Mouse (Mus musculus) myocyte (in vitro differentiated cells): Measurements from ENCODE around the gene Braf. TPM values are rescaled to one million over a fixed set of nuclear protein-coding genes. Genes with fewer than 3 reads are reported as not detected.
"Not testable (repeated sequence)": the region's sequence is repeated elsewhere in the genome, so short reads cannot be mapped to it uniquely, and the experiment has no call there.

Experiments
- H3K27me3 ChIP-seq: one replicate; pipeline ENCODE4 v1.6.1; 2011; ENCODE audit not compliant: control insufficient read depth, insufficient read depth, insufficient read length
- H3K36me3 ChIP-seq: one replicate; pipeline ENCODE4 v1.6.1; 2011; ENCODE audit not compliant: control insufficient read depth, insufficient read depth
- H3K4me2 ChIP-seq: one replicate; pipeline ENCODE4 v1.6.1; 2011; ENCODE audit warnings: low read depth, control low read depth
- H3K4me3 ChIP-seq: one replicate; pipeline ENCODE4 v1.5.1; 2011; ENCODE audit warnings: mild to moderate bottlenecking, control low read depth, moderate library complexity
- H3K79me2 ChIP-seq: one replicate; pipeline ENCODE4 v1.6.1; 2011; ENCODE audit not compliant: control insufficient read depth, insufficient read depth
- H3ac ChIP-seq: one replicate; pipeline ENCODE4 v1.6.1; 2011; ENCODE audit not compliant: control insufficient read depth, insufficient read length
- CEBPB ChIP-seq: IDR thresholded peaks from 2 replicates; pipeline ENCODE4 v1.6.1; 2011; ENCODE audit warnings: mild to moderate bottlenecking, moderate library complexity; ENCODE audit not compliant: poor library complexity, insufficient read depth, severe bottlenecking
- E2F4 ChIP-seq: IDR thresholded peaks from one replicate; pipeline ENCODE4 v1.6.1; 2011; ENCODE audit warnings: mild to moderate bottlenecking, control low read depth, moderate library complexity; ENCODE audit not compliant: insufficient read depth
- MAX ChIP-seq: IDR thresholded peaks from one replicate; pipeline ENCODE4 v1.6.1; 2011; ENCODE audit warnings: low read depth, mild to moderate bottlenecking, control low read depth
- MYOD1 ChIP-seq, 3 experiments: IDR thresholded peaks; one replicate each; pipeline ENCODE4 v1.6.1; 2011; ENCODE audit warnings: control low read depth in 2 of 3, low read depth in 2 of 3, mild to moderate bottlenecking in 2 of 3, moderate library complexity in 1 of 3; ENCODE audit not compliant: insufficient read length in 2 of 3, control insufficient read depth in 1 of 3
- MYOG ChIP-seq, 3 experiments: IDR thresholded peaks; one replicate each; pipeline ENCODE4 v1.6.1; 2011; ENCODE audit warnings: control low read depth in 2 of 3, low read depth in 2 of 3, mild to moderate bottlenecking in 2 of 3; ENCODE audit not compliant: insufficient read length in 2 of 3, control insufficient read depth in 1 of 3, insufficient read depth in 1 of 3
- POLR2A ChIP-seq: IDR thresholded peaks from one replicate; pipeline ENCODE4 v1.6.1; 2011; ENCODE audit warnings: low read depth, mild to moderate bottlenecking, control low read depth, moderate library complexity; ENCODE audit not compliant: insufficient read length
- POLR2AphosphoS2 ChIP-seq: IDR thresholded peaks from one replicate; pipeline ENCODE4 v1.6.1; 2011; ENCODE audit warnings: low read depth, control low read depth; ENCODE audit not compliant: insufficient read length
- REST ChIP-seq: IDR thresholded peaks from one replicate; pipeline ENCODE4 v1.6.1; 2011; ENCODE audit warnings: mild to moderate bottlenecking, control low read depth, moderate library complexity; ENCODE audit not compliant: insufficient read depth, insufficient read length
- SRF ChIP-seq: IDR thresholded peaks from one replicate; pipeline ENCODE4 v1.6.1; 2011; ENCODE audit warnings: low read depth; ENCODE audit not compliant: control insufficient read depth, insufficient read length
- TCF12 ChIP-seq: IDR thresholded peaks from one replicate; pipeline ENCODE4 v1.6.1; 2011; ENCODE audit warnings: mild to moderate bottlenecking, control low read depth; ENCODE audit not compliant: poor library complexity, insufficient read depth, severe bottlenecking
- TCF3 ChIP-seq: IDR thresholded peaks from one replicate; pipeline ENCODE4 v1.6.1; 2011; ENCODE audit warnings: low read depth, control low read depth; ENCODE audit not compliant: insufficient read length
- USF1 ChIP-seq: IDR thresholded peaks from one replicate; pipeline ENCODE4 v1.6.1; 2011; ENCODE audit warnings: low read depth, mild to moderate bottlenecking, control low read depth, moderate library complexity
- polyA plus RNA-seq: library from polyadenylated mRNA; unstranded; fragments of >200 nt; fragmentation: generic; extraction: Trizol; gene quantifications from one replicate; pipeline ENCODE4 v1.2.1, GENCODE M21; 2012; ENCODE audit warnings: missing spikeins

Braf gene
- polyA plus RNA-seq, 1 experiment: 2.7 TPM

DNA sequence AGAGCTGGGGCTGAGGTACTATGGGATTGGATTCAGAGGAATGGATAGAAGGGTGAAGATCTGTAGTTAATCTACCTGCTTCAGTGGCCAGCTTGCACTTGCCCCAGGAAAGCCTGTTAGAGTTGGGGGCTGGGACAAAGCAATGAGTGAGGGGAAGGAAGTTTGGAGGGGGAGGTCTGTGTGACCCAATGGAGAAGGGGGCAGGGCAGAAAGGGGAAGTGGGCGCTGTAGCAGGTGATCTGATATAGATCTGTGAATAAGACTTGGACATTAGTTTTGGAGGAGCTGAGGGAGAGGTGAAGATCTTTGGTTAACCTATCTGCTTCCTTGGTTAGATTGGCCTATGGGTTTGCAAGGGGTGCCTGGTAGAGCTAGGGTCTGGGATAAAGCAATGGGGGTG lies 20.2 kb upstream of the Braf start:
- no peak for TF ChIP-seq POLR2AphosphoS2
- TF ChIP-seq REST: no peak
- no peak for TF ChIP-seq TCF3
- no peak for TF ChIP-seq USF1
- no peak for TF ChIP-seq MAX
- TF ChIP-seq TCF12: no peak
- TF ChIP-seq POLR2A: no peak
- Histone ChIP-seq H3K4me3 (no peak overlapping the region), H3ac (no peak overlapping the region), H3K27me3 (peaks cover 11% of the 10 kb centered on the region), H3K36me3 (no peaks in the 10 kb centered on the region), H3K4me2 (no peak overlapping the region), H3K79me2 (no peaks in the 10 kb centered on the region)

DNA sequence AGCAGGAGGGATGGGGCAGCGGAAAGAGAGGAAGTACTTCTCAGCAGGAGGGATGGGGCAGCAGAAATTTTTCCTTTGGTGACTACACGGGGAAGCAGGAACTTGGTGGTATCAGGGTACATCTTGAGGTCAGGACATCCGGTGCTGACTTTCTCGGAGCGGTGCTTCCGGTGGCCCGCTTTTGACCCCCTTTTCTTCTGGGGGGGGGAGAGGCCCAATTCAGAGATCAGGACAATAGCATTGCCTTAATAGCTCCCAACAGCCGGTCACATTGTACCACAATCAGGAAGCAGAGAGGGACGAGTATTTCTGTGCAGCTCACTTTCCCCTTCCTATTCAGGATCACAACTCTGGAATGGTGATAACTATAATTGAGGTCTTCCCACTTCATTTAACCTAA lies 14.4 kb upstream of the Braf start:
- H3ac ChIP-seq, H3K4me2 ChIP-seq, H3K79me2 ChIP-seq, H3K4me3 ChIP-seq, H3K36me3 ChIP-seq: not testable (repeated sequence)
- peaks cover 21% of the 10 kb centered on the region for H3K27me3 ChIP-seq

GRCm38 (mm10) chr6:39728095-39728494 lies 2.8 kb upstream of the Braf start:
- Histone ChIP-seq H3K27me3 (no peaks in the 10 kb centered on the region), H3ac (no peak overlapping the region), H3K36me3 (no peaks in the 10 kb centered on the region), H3K4me3 (no peak overlapping the region), H3K4me2 (no peak overlapping the region), H3K79me2 (peaks cover 13% of the 10 kb centered on the region)
- TF ChIP-seq POLR2AphosphoS2 (no peak), REST (no peak), USF1 (no peak), E2F4 (no peak), MYOG (IDR thresholded peaks at IDR 0.05; ENCODE audit: control insufficient read depth in 1 of 3, insufficient read depth in 1 of 3, insufficient read length in 2 of 3, low read depth in 2 of 3) (no peak), TCF3 (no peak), MAX (no peak), SRF (no peak), TCF12 (no peak), MYOD1 (IDR thresholded peaks at IDR 0.05; ENCODE audit: control insufficient read depth in 1 of 3, insufficient read length in 2 of 3, low read depth in 2 of 3) (no peak), POLR2A (no peak), CEBPB (no peak)

GRCm38 (mm10) chr6:39726149-39726548 lies 886 bp upstream of the Braf start:
- TF ChIP-seq REST: no peak
- no peak for TF ChIP-seq TCF3
- no peak for TF ChIP-seq MYOD1 (IDR thresholded peaks at IDR 0.05; ENCODE audit: control insufficient read depth in 1 of 3, insufficient read length in 2 of 3, low read depth in 2 of 3)
- no peak for TF ChIP-seq POLR2A
- no peak for TF ChIP-seq CEBPB
- no peak for TF ChIP-seq POLR2AphosphoS2
- no peak for TF ChIP-seq SRF
- no peak for TF ChIP-seq E2F4
- no peak for TF ChIP-seq MYOG (IDR thresholded peaks at IDR 0.05; ENCODE audit: control insufficient read depth in 1 of 3, insufficient read depth in 1 of 3, insufficient read length in 2 of 3, low read depth in 2 of 3)
- TF ChIP-seq TCF12: no peak
- TF ChIP-seq MAX: no peak

GRCm38 (mm10) chr6:39724542-39724865 lies 759 bp downstream of the Braf start:
- H3K36me3 ChIP-seq: no peaks in the 10 kb centered on the region
- H3K27me3 ChIP-seq: no peaks in the 10 kb centered on the region
- peak overlapping the region; percentile 67 for H3ac ChIP-seq
- H3K4me3 ChIP-seq: peak overlapping the region; percentile 77
- peaks cover 37% of the 10 kb centered on the region for H3K79me2 ChIP-seq
- peak overlapping the region; percentile 90 for H3K4me2 ChIP-seq
- no peak for TF ChIP-seq TCF12
- TF ChIP-seq POLR2A: no peak
- no peak for TF ChIP-seq POLR2AphosphoS2
- TF ChIP-seq USF1: no peak
- no peak for TF ChIP-seq MAX
- no peak for TF ChIP-seq E2F4
- no peak for TF ChIP-seq REST
- TF ChIP-seq CEBPB: no peak
- no peak for TF ChIP-seq MYOG (IDR thresholded peaks at IDR 0.05; ENCODE audit: control insufficient read depth in 1 of 3, insufficient read depth in 1 of 3, insufficient read length in 2 of 3, low read depth in 2 of 3)
- no peak for TF ChIP-seq TCF3
- no peak for TF ChIP-seq SRF
- TF ChIP-seq MYOD1 (IDR thresholded peaks at IDR 0.05; ENCODE audit: control insufficient read depth in 1 of 3, insufficient read length in 2 of 3, low read depth in 2 of 3): no peak

More at GRCm38 (mm10) chr6:39726149-39726548, 886 bp upstream of the Braf start:
- H3K79me2 ChIP-seq: peaks cover 32% of the 10 kb centered on the region
- H3K4me3 ChIP-seq: peak overlapping the region; percentile 77
- H3K4me2 ChIP-seq: no peak overlapping the region
- H3K36me3 ChIP-seq: no peaks in the 10 kb centered on the region
- no peak overlapping the region for H3ac ChIP-seq
- H3K27me3 ChIP-seq: no peaks in the 10 kb centered on the region
